Mouse (Mus musculus) embryonic facial prominence, embryonic 11.5 days (tissue): ENCODE results near the gene 4930404H24Rik. TPM values are rescaled to one million over a fixed set of nuclear protein-coding genes. Genes with fewer than 3 reads are reported as not detected.

Source experiments
- ATAC-seq: fragments of 200-750 bp; cut with Nextera tagmentation; replicated peaks from 2 replicates; pipeline ENCODE4 v1.8.0; 2017; ENCODE audit warnings: low read depth; ENCODE audit not compliant: insufficient number of reproducible peaks, low FRiP score, low TSS enrichment
- DNase-seq: peaks from one replicate; pipeline ENCODE4 v3.0.0-alpha.2; 2015; ENCODE audit warnings: low spot score
- H3K27ac ChIP-seq: fragments of 300-500 bp; sonication (generic); replicated peaks from 2 replicates; pipeline ENCODE4 v1.5.1; 2014; ENCODE audit warnings: mild to moderate bottlenecking, low read depth, low read length, control low read depth
- H3K27me3 ChIP-seq: fragments of 300-500 bp; sonication (generic); 2 replicates; pipeline ENCODE4 v1.6.1; 2014; ENCODE audit warnings: mild to moderate bottlenecking, low read length, moderate library complexity, mixed read lengths; ENCODE audit not compliant: control insufficient read depth, insufficient read depth
- H3K36me3 ChIP-seq: fragments of 300-500 bp; sonication (generic); replicated peaks from 2 replicates; pipeline ENCODE4 v1.6.1; 2014; ENCODE audit warnings: low read depth, mild to moderate bottlenecking, low read length, moderate library complexity, mixed read lengths; ENCODE audit not compliant: control insufficient read depth, insufficient read depth
- H3K4me1 ChIP-seq: fragments of 300-500 bp; sonication (generic); 2 replicates; pipeline ENCODE4 v1.6.1; 2014; ENCODE audit warnings: low read length, mixed read lengths; ENCODE audit not compliant: control insufficient read depth, insufficient read depth
- H3K4me2 ChIP-seq: fragments of 300-500 bp; sonication (generic); 2 replicates; pipeline ENCODE4 v1.6.1; 2014; ENCODE audit warnings: low read depth, mild to moderate bottlenecking, control low read depth, low read length, moderate library complexity
- H3K4me3 ChIP-seq: fragments of 300-500 bp; sonication (generic); 2 replicates; pipeline ENCODE4 v1.5.1; 2014; ENCODE audit warnings: low read depth, low read length, control low read depth
- H3K9ac ChIP-seq: fragments of 300-500 bp; sonication (generic); replicated peaks from 2 replicates; pipeline ENCODE4 v1.6.1; 2014; ENCODE audit warnings: mild to moderate bottlenecking, control low read depth, low read length
- H3K9me3 ChIP-seq: fragments of 300-500 bp; sonication (generic); replicated peaks from 2 replicates; pipeline ENCODE4 v1.6.1; 2016; ENCODE audit warnings: mild to moderate bottlenecking, low read length, inconsistent platforms, mixed read lengths; ENCODE audit not compliant: control insufficient read depth
- WGBS: fragments of 180-500 bp; shearing (Covaris S2); extraction: QIAGEN DNeasy Blood & Tissue Kit; methylation state at CpG from one replicate; pipeline ENCODE4 v1.1.7; 2014; 5-methylcytosine and 5-hydroxymethylcytosine counted together
- polyA plus RNA-seq: library from polyadenylated mRNA; unstranded; fragments of >200 nt; fragmentation: Nextera tagmentation; extraction: Ambion mirVana; gene quantifications from 2 replicates; pipeline ENCODE4 v1.2.1, GENCODE M21; 2014

Gene 4930404H24Rik
- polyA plus RNA-seq, 1 experiment from 2014 or later: not detected

GRCm38 (mm10) chr2:153448519-153448918 lies 44.1 kb upstream of the 4930404H24Rik start:
- Histone ChIP-seq H3K9me3 (no peaks in the 10 kb centered on the region), H3K4me1 (no peaks in the 10 kb centered on the region), H3K27ac (no peak overlapping the region), H3K36me3 (no peaks in the 10 kb centered on the region), H3K9ac (no peak overlapping the region), H3K4me3 (no peak overlapping the region), H3K27me3 (no peaks in the 10 kb centered on the region), H3K4me2 (no peak overlapping the region)
- ATAC-seq (no peak), DNase-seq (no peak)
- 87% methylated on average over 6 of the region's 6 CpGs for WGBS

GRCm38 (mm10) chr2:153453961-153454759 lies 38.4 kb upstream of the 4930404H24Rik start:
- no peak for ATAC-seq

GRCm38 (mm10) chr2:153454841-153455506 lies 37.6 kb upstream of the 4930404H24Rik start:
- 55% methylated on average over 9 of the region's 9 CpGs for WGBS
- Histone ChIP-seq H3K27me3 (no peaks in the 10 kb centered on the region), H3K9me3 (no peaks in the 10 kb centered on the region), H3K36me3 (no peaks in the 10 kb centered on the region), H3K4me2 (no peak overlapping the region), H3K4me3 (no peak overlapping the region), H3K9ac (no peak overlapping the region), H3K27ac (no peak overlapping the region), H3K4me1 (no peaks in the 10 kb centered on the region)
- no peak for DNase-seq
- no peak for ATAC-seq

More at GRCm38 (mm10) chr2:153453961-153454759, 38.4 kb upstream of the 4930404H24Rik start:
- no peak for DNase-seq
- Histone ChIP-seq H3K36me3 (no peaks in the 10 kb centered on the region), H3K27ac (no peak overlapping the region), H3K4me1 (no peaks in the 10 kb centered on the region), H3K27me3 (no peaks in the 10 kb centered on the region), H3K9me3 (no peaks in the 10 kb centered on the region), H3K9ac (no peak overlapping the region), H3K4me2 (no peak overlapping the region), H3K4me3 (no peak overlapping the region)
- 69% methylated on average over 12 of the region's 12 CpGs for WGBS

- no peaks in the 10 kb centered on the region for H3K4me1 ChIP-seq
- H3K27me3 ChIP-seq: no peaks in the 10 kb centered on the region
- H3K27ac ChIP-seq: 0 out of 2 replicates have a peak overlapping the region, but pooled peaks have one; percentile 30
- H3K9ac ChIP-seq: no peak overlapping the region
- no peaks in the 10 kb centered on the region for H3K36me3 ChIP-seq
- H3K4me3 ChIP-seq: no peak overlapping the region
- no peak overlapping the region for H3K4me2 ChIP-seq
- DNase-seq (peak; percentile 67), ATAC-seq (peak; percentile 17; the same call in 1 of the 2 replicates)
- WGBS: 12% methylated on average over 4 of the region's 4 CpGs
- no peaks in the 10 kb centered on the region for H3K9me3 ChIP-seq
These were observed 35.1 kb upstream of the 4930404H24Rik start for GRCm38 (mm10) chr2:153457467-153457866.

- Histone ChIP-seq H3K4me3 (no peak overlapping the region), H3K9me3 (no peaks in the 10 kb centered on the region), H3K27ac (peak overlapping the region; percentile 30; the same call in 1 of the 2 replicates), H3K27me3 (no peaks in the 10 kb centered on the region), H3K36me3 (no peaks in the 10 kb centered on the region), H3K4me2 (no peak overlapping the region), H3K4me1 (no peaks in the 10 kb centered on the region), H3K9ac (no peak overlapping the region)
- WGBS: 31% methylated on average over 3 of the region's 3 CpGs
- DNase-seq (no peak), ATAC-seq (no peak)
These were observed 34.6 kb upstream of the 4930404H24Rik start for GRCm38 (mm10) chr2:153458022-153458441.

GRCm38 (mm10) chr2:153463257-153463656 lies 29.3 kb upstream of the 4930404H24Rik start:
- no peak for ATAC-seq
- DNase-seq: peak; percentile 39
- H3K4me3 ChIP-seq: no peak overlapping the region
- H3K27me3 ChIP-seq: no peaks in the 10 kb centered on the region
- H3K4me2 ChIP-seq: no peak overlapping the region
- H3K27ac ChIP-seq: no peak overlapping the region
- WGBS: 78% methylated on average over 3 of the region's 3 CpGs
- H3K9ac ChIP-seq: no peak overlapping the region
- H3K9me3 ChIP-seq: no peaks in the 10 kb centered on the region
- H3K4me1 ChIP-seq: no peaks in the 10 kb centered on the region
- no peaks in the 10 kb centered on the region for H3K36me3 ChIP-seq

GRCm38 (mm10) chr2:153467372-153467771 lies 25.2 kb upstream of the 4930404H24Rik start:
- no peak for ATAC-seq
- 84% methylated on average over 1 of the region's 1 CpGs for WGBS
- H3K9me3 ChIP-seq: no peaks in the 10 kb centered on the region

GRCm38 (mm10) chr2:153469317-153469716 lies 23.3 kb upstream of the 4930404H24Rik start:
- no peak for DNase-seq
- Histone ChIP-seq H3K4me3 (no peak overlapping the region), H3K9ac (no peak overlapping the region), H3K9me3 (no peaks in the 10 kb centered on the region), H3K4me2 (no peak overlapping the region), H3K36me3 (no peaks in the 10 kb centered on the region), H3K4me1 (peaks cover 11% of the 10 kb centered on the region), H3K27ac (no peak overlapping the region), H3K27me3 (no peaks in the 10 kb centered on the region)
- ATAC-seq: peak; percentile 53; the same call in 1 of the 2 replicates
- 30% methylated on average over 2 of the region's 2 CpGs for WGBS

More at GRCm38 (mm10) chr2:153467372-153467771, 25.2 kb upstream of the 4930404H24Rik start:
- DNase-seq: no peak
- Histone ChIP-seq H3K27me3 (no peaks in the 10 kb centered on the region), H3K4me3 (no peak overlapping the region), H3K36me3 (no peaks in the 10 kb centered on the region), H3K4me1 (peaks cover 11% of the 10 kb centered on the region), H3K9ac (no peak overlapping the region), H3K27ac (no peak overlapping the region), H3K4me2 (no peak overlapping the region)
